Mouse (Mus musculus): ENCODE measurements around the gene Unk. TPM values are rescaled to one million over a fixed set of nuclear protein-coding genes. Genes with fewer than 3 reads are reported as not detected.
A peak's percentile ranks its signal among the peaks of the same experiment; 100 is the strongest.

Unk gene
- polyA plus RNA-seq, 1 experiment from 2014 or later, result 49.4 TPM

- no peak for DNase-seq (ENCODE audit: low spot score)
- Histone ChIP-seq H3K4me3 (no peak overlapping the region), H3K27me3 (replicated peaks; ENCODE audit: low read depth, poor library complexity, severe bottlenecking) (no peaks in the 10 kb centered on the region), H3K9me3 (no peaks in the 10 kb centered on the region), H3K36me3 (replicated peaks) (peaks cover 50% of the 10 kb centered on the region), H3K4me1 (peaks cover 17% of the 10 kb centered on the region; the same call in 1 of the 2 replicates), H3K27ac (replicated peaks) (peak overlapping the region; percentile 40)
- 66% methylated on average over 13 of the region's 13 CpGs for WGBS
Measured at GRCm38 (mm10) chr11:116063562-116063961, 33.4 kb downstream of the Unk start.

DNA sequence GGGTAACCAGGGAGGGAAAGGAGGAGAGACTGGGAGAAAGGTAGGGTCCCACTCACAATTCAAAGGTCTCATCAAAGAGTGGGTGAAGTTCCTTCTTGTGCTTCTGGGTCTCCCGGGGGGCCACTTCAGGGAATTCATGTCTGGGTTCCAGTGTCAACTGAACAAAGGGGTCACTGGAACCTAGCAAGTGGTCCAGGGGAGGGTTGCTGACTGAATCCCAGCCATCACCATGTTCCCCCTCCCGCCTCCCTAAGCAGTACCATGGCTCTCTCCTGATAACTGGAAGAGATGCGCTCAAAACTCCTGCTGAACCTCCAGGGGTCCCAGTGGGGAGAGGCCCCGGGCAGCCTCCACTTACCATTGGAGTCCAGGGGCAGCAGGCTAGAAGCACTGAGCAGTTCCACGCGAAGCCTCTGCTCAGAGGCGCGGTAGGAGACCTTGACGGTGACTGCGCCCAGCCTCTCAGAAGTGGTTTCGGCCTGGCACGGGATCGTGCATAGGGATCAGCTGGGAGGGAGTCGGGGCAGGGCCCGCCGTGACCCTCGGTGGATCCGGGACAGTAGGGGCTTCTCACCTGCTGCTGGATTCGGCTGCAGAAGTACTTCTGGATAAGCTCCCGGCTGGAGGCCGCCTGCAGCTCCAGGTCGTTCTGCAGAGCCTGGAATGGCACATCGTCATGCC is 34.2 kb downstream of the Unk start:
- Histone ChIP-seq H3K27ac (replicated peaks) (no peak overlapping the region; the same call in 1 of the 2 replicates), H3K27me3 (replicated peaks; ENCODE audit: low read depth, poor library complexity, severe bottlenecking) (no peaks in the 10 kb centered on the region), H3K4me1 (peaks cover 17% of the 10 kb centered on the region; the same call in 1 of the 2 replicates), H3K4me3 (no peak overlapping the region), H3K9me3 (no peaks in the 10 kb centered on the region), H3K36me3 (replicated peaks) (peaks cover 42% of the 10 kb centered on the region)
- no peak for DNase-seq (ENCODE audit: low spot score)
- 65% methylated on average over 23 of the region's 23 CpGs for WGBS

- 88% methylated on average over 12 of the region's 12 CpGs for WGBS
- no peak for DNase-seq (ENCODE audit: low spot score)
- Histone ChIP-seq H3K36me3 (replicated peaks) (peaks cover 32% of the 10 kb centered on the region), H3K27me3 (replicated peaks; ENCODE audit: low read depth, poor library complexity, severe bottlenecking) (no peaks in the 10 kb centered on the region), H3K4me1 (peaks cover 17% of the 10 kb centered on the region; the same call in 1 of the 2 replicates), H3K27ac (replicated peaks) (no peak overlapping the region), H3K4me3 (no peak overlapping the region), H3K9me3 (no peaks in the 10 kb centered on the region)
Measured at GRCm38 (mm10) chr11:116065345-116065744, 35.2 kb downstream of the Unk start.

GRCm38 (mm10) chr11:116071510-116071909 is 41.4 kb downstream of the Unk start:
- H3K4me1 ChIP-seq, result peaks cover 23% of the 10 kb centered on the region
- DNase-seq (ENCODE audit: low spot score), result no peak
- WGBS, result 64% methylated on average over 5 of the region's 5 CpGs
- H3K4me3 ChIP-seq, result no peak overlapping the region
- no peaks in the 10 kb centered on the region for H3K9me3 ChIP-seq
- no peak overlapping the region for H3K27ac ChIP-seq (replicated peaks)
- H3K36me3 ChIP-seq (replicated peaks), result no peaks in the 10 kb centered on the region
- H3K27me3 ChIP-seq (replicated peaks; ENCODE audit: low read depth, poor library complexity, severe bottlenecking), result no peaks in the 10 kb centered on the region

GRCm38 (mm10) chr11:116072608-116073007 is 42.5 kb downstream of the Unk start:
- H3K36me3 ChIP-seq (replicated peaks), result no peaks in the 10 kb centered on the region
- H3K27ac ChIP-seq (replicated peaks), result no peak overlapping the region
- no peak overlapping the region for H3K4me3 ChIP-seq
- 79% methylated on average over 3 of the region's 3 CpGs for WGBS
- peaks cover 31% of the 10 kb centered on the region for H3K4me1 ChIP-seq
- H3K9me3 ChIP-seq, result no peaks in the 10 kb centered on the region
- H3K27me3 ChIP-seq (replicated peaks; ENCODE audit: low read depth, poor library complexity, severe bottlenecking), result no peaks in the 10 kb centered on the region
- DNase-seq (ENCODE audit: low spot score), result no peak

- peaks cover 9% of the 10 kb centered on the region for H3K36me3 ChIP-seq (replicated peaks)
- peaks cover 50% of the 10 kb centered on the region for H3K4me1 ChIP-seq
- WGBS, result 56% methylated on average over 7 of the region's 7 CpGs
- H3K27ac ChIP-seq (replicated peaks), result peak overlapping the region; percentile 1; the same call in 1 of the 2 replicates
- H3K9me3 ChIP-seq, result no peaks in the 10 kb centered on the region
- H3K27me3 ChIP-seq (replicated peaks; ENCODE audit: low read depth, poor library complexity, severe bottlenecking), result no peaks in the 10 kb centered on the region
- H3K4me3 ChIP-seq, result no peak overlapping the region
- no peak for DNase-seq (ENCODE audit: low spot score)
Measured at GRCm38 (mm10) chr11:116074436-116074991, 44.4 kb downstream of the Unk start.

- Histone ChIP-seq H3K36me3 (replicated peaks) (peaks cover 21% of the 10 kb centered on the region), H3K4me3 (peak overlapping the region; percentile 53; the same call in 1 of the 2 replicates), H3K4me1 (peaks cover 62% of the 10 kb centered on the region), H3K27me3 (replicated peaks; ENCODE audit: low read depth, poor library complexity, severe bottlenecking) (no peaks in the 10 kb centered on the region), H3K9me3 (no peaks in the 10 kb centered on the region), H3K27ac (replicated peaks) (peak overlapping the region; percentile 76)
- 57% methylated on average over 20 of the region's 20 CpGs for WGBS
- no peak for DNase-seq (ENCODE audit: low spot score)
Measured at GRCm38 (mm10) chr11:116075539-116076265, 45.6 kb downstream of the Unk start.

DNA sequence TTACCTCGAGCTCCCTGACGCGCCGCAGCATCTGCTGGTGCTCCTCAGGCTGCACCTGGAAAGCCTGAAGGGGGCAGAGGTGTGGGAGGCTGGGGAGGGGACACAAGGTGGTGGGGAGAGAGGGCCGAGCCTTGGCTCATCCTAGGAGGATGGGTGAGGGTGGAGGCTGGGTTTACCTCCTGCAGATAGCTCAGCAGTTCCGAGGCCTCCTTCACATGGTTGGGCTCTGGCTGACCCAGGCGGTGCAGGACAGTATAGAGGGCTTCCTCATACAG is 46.1 kb downstream of the Unk start:
- no peak for DNase-seq (ENCODE audit: low spot score)
- Histone ChIP-seq H3K4me1 (peaks cover 64% of the 10 kb centered on the region), H3K27me3 (replicated peaks; ENCODE audit: low read depth, poor library complexity, severe bottlenecking) (no peaks in the 10 kb centered on the region), H3K36me3 (replicated peaks) (peaks cover 26% of the 10 kb centered on the region), H3K4me3 (peak overlapping the region; percentile 53; the same call in 1 of the 2 replicates), H3K9me3 (no peaks in the 10 kb centered on the region), H3K27ac (replicated peaks) (peak overlapping the region; percentile 76)
- 55% methylated on average over 7 of the region's 7 CpGs for WGBS

DNA sequence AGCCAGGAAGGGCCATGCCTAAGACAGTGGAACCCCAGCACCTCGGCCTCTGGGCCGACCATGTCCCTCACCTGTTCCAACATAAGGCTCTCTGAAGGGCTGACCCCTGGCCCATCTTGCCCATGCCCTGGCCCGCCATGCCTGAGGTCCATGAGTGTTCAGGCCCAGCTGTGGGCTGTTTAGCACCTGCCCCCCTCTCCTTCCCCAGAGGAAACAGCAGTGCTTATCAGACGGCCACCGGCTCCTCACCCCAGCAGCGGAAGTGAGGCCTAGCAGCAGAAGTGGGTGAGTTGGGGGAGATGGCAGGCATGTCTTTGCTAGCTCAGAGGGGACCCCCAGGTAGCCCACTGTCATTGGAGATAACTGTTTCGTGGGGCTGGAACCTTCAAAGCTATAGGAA is 46.7 kb downstream of the Unk start:
- H3K27me3 ChIP-seq (replicated peaks; ENCODE audit: low read depth, poor library complexity, severe bottlenecking), result no peaks in the 10 kb centered on the region
- H3K4me1 ChIP-seq, result peaks cover 68% of the 10 kb centered on the region
- DNase-seq (ENCODE audit: low spot score), result no peak
- peaks cover 32% of the 10 kb centered on the region for H3K36me3 ChIP-seq (replicated peaks)
- H3K9me3 ChIP-seq, result no peaks in the 10 kb centered on the region
- 87% methylated on average over 7 of the region's 7 CpGs for WGBS
- peak overlapping the region; percentile 76 for H3K27ac ChIP-seq (replicated peaks)
- peak overlapping the region; percentile 53 for H3K4me3 ChIP-seq

GRCm38 (mm10) chr11:116077446-116078204 is 47.5 kb downstream of the Unk start, which contains the start of gene Unc13d:
Gene Unc13d, minus strand, starts transcription at chr11:116077961.
- WGBS, result 65% methylated on average over 22 of the region's 22 CpGs
- H3K4me1 ChIP-seq, result peaks cover 68% of the 10 kb centered on the region

GRCm38 (mm10) chr11:116078221-116078620 is 48.1 kb downstream of the Unk start:
- Histone ChIP-seq H3K36me3 (replicated peaks) (peaks cover 46% of the 10 kb centered on the region), H3K4me1 (peaks cover 68% of the 10 kb centered on the region), H3K27ac (replicated peaks) (peak overlapping the region; percentile 76), H3K4me3 (peak overlapping the region; percentile 53), H3K27me3 (replicated peaks; ENCODE audit: low read depth, poor library complexity, severe bottlenecking) (no peaks in the 10 kb centered on the region), H3K9me3 (no peaks in the 10 kb centered on the region)
- DNase-seq (ENCODE audit: low spot score), result peak; percentile 70
- WGBS, result 8% methylated on average over 16 of the region's 16 CpGs

More at GRCm38 (mm10) chr11:116077446-116078204, 47.5 kb downstream of the Unk start, which contains the start of gene Unc13d:
- H3K4me3 ChIP-seq, result peak within 1 kb of the TSS; percentile 53
- peak within 1 kb of the TSS; percentile 76 for H3K27ac ChIP-seq (replicated peaks)
- no peaks in the 10 kb centered on the region for H3K27me3 ChIP-seq (replicated peaks; ENCODE audit: low read depth, poor library complexity, severe bottlenecking)
- H3K36me3 ChIP-seq (replicated peaks), result peaks cover 40% of the 10 kb centered on the region
- no peak for DNase-seq (ENCODE audit: low spot score)
- no peaks in the 10 kb centered on the region for H3K9me3 ChIP-seq

DNA sequence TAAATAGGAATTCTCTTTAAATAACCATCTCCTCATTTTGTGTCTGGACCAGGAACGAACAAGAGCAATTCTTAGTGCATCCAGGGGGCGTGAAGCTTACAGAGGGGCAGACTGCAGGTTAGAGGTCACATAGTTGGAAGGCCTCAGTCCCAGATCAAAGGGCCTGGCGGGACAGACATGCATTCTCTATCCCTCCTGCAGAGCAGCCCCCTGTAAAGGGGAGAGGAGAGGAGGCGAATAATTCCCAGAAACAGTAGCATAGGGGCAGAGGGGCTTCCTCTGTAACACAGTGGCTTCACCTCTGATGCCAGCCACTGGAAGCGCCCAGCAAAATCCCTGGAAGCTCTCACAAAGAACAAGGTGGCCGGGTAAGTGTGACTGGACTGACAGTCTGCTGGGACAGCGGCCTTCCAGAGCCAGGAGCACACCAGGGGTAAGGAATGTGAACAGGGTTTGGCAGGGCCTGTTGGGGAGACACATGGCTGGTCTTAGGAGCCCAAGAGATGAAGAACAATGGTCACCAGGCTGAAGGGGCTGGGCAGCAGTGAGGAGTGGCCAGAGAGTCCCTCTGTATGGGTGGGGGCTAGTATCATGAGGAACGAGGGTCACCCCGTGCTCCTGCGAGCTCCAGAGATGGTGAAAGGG is 48.7 kb downstream of the Unk start:
- no peaks in the 10 kb centered on the region for H3K27me3 ChIP-seq (replicated peaks; ENCODE audit: low read depth, poor library complexity, severe bottlenecking)
- H3K9me3 ChIP-seq, result no peaks in the 10 kb centered on the region
- peak overlapping the region; percentile 76 for H3K27ac ChIP-seq (replicated peaks)
- WGBS, result 24% methylated on average over 10 of the region's 10 CpGs
- peak overlapping the region; percentile 53 for H3K4me3 ChIP-seq
- H3K36me3 ChIP-seq (replicated peaks), result peaks cover 51% of the 10 kb centered on the region
- DNase-seq (ENCODE audit: low spot score), result peak; percentile 60
- H3K4me1 ChIP-seq, result peaks cover 68% of the 10 kb centered on the region
